26 mouse cellular contexts compared by ENCODE assay signal in genomic region chr13:71338700-71339099, GRCm38 (mm10).
A peak's percentile ranks its signal among the peaks of the same experiment; 100 is the strongest.
DNase-seq lines count a peak whose midpoint lies in the region; ATAC-seq and TF ChIP-seq lines count a peak whose summit lies in the region.
"Had no signal": no experiment of that assay in that cellular context is flagged by ENCODE, and none has a peak within 500 bp of the region (broad histone marks: within the 10 kb centered on the region; RNA-seq: fewer than 3 reads in every experiment).

No protein-coding gene starts in this region.

- H3K4me2 ChIP-seq in forebrain, embryonic 11.5 days (ENCODE audit: low read depth, low read length, severe bottlenecking), result no peak overlapping the region
- no peak overlapping the region for H3K4me2 ChIP-seq in forebrain, postnatal 0 days (ENCODE audit: low read depth)
- H3K4me2 ChIP-seq in neural tube, embryonic 13.5 days, result no peak overlapping the region
- H3K4me2 ChIP-seq: limb, embryonic 15.5 days; liver, embryonic 13.5 days; stomach, embryonic 15.5 days had no signal

- ATAC-seq in forebrain, embryonic 11.5 days (replicated peaks; ENCODE audit: low FRiP score), result peak; percentile 70
- no peak; the same call in 1 of the 2 replicates for ATAC-seq in forebrain, postnatal 0 days
- peak; percentile 53 for ATAC-seq in neural tube, embryonic 13.5 days (ENCODE audit: low read depth)
- ATAC-seq: intestine, postnatal 0 days had no signal

- H3K4me3 ChIP-seq in forebrain, embryonic 11.5 days (ENCODE audit: low read depth, low read length), result no peak overlapping the region
- no peak overlapping the region for H3K4me3 ChIP-seq in forebrain, postnatal 0 days (ENCODE audit: low read depth, low read length)
- no peak overlapping the region for H3K4me3 ChIP-seq in kidney, adult 2 months (ENCODE audit: insufficient read depth, low read depth, low read length)
- no peak overlapping the region for H3K4me3 ChIP-seq in neural tube, embryonic 13.5 days
- H3K4me3 ChIP-seq: hindbrain, embryonic 10.5 days; limb, embryonic 10.5 days; limb, embryonic 15.5 days; liver, embryonic 13.5 days; stomach, embryonic 15.5 days had no signal

- TF ChIP-seq POLR2A in kidney, adult 2 months (IDR thresholded peaks at IDR 0.05; ENCODE audit: low read depth, low read length), result no peak

- no peak overlapping the region for H3K9ac ChIP-seq in forebrain, embryonic 11.5 days (ENCODE audit: low read length)
- no peak overlapping the region for H3K9ac ChIP-seq in forebrain, postnatal 0 days
- H3K9ac ChIP-seq in neural tube, embryonic 13.5 days, result no peak overlapping the region
- H3K9ac ChIP-seq: limb, embryonic 15.5 days; liver, embryonic 13.5 days; stomach, embryonic 15.5 days had no signal

- no peaks in the 10 kb centered on the region for H3K9me3 ChIP-seq in forebrain, embryonic 11.5 days (ENCODE audit: control insufficient read depth, low read length)
- no peaks in the 10 kb centered on the region for H3K9me3 ChIP-seq in forebrain, postnatal 0 days (ENCODE audit: low read length)
- H3K9me3 ChIP-seq in neural tube, embryonic 13.5 days, result no peaks in the 10 kb centered on the region
- H3K9me3 ChIP-seq: hindbrain, embryonic 10.5 days; limb, embryonic 10.5 days; limb, embryonic 15.5 days; liver, embryonic 13.5 days; stomach, embryonic 15.5 days had no signal

- H3K27me3 ChIP-seq in forebrain, embryonic 11.5 days (ENCODE audit: control insufficient read depth, insufficient read depth, low read length), result no peaks in the 10 kb centered on the region
- no peaks in the 10 kb centered on the region for H3K27me3 ChIP-seq in forebrain, postnatal 0 days (ENCODE audit: insufficient read depth, low read length)
- no peaks in the 10 kb centered on the region for H3K27me3 ChIP-seq in kidney, adult 2 months (replicated peaks; ENCODE audit: control insufficient read depth, insufficient read depth, low read length)
- no peaks in the 10 kb centered on the region for H3K27me3 ChIP-seq in neural tube, embryonic 13.5 days
- H3K27me3 ChIP-seq: CH12.LX; limb, embryonic 15.5 days; liver, embryonic 13.5 days; stomach, embryonic 15.5 days had no signal

- 35% methylated on average over 6 of the region's 6 CpGs for whole genome bisulfite sequencing in forebrain, embryonic 11.5 days
- WGBS in forebrain, postnatal 0 days, result 11% methylated on average over 6 of the region's 6 CpGs
- WGBS in kidney, adult 2 months, result 44% methylated on average over 6 of the region's 6 CpGs
- WGBS in neural tube, embryonic 13.5 days, result 42% methylated on average over 6 of the region's 6 CpGs

- no peak for DNase-seq in forebrain, embryonic 11.5 days (ENCODE audit: low spot score)
- no peak for DNase-seq in forebrain, postnatal 0 days
- DNase-seq in kidney, adult 2 months, result peak; percentile 27
- DNase-seq in kidney, adult 11 months, result no peak
- DNase-seq in neural tube, embryonic 10.5 days (ENCODE audit: extremely low spot score, low spot score), result no peak
- no peak for DNase-seq in cerebellum, adult 8-10 months
- DNase-seq: adrenal gland, adult 8-10 months; cerebellum, adult 9-10 months; cerebellum, postnatal 36 days; heart, postnatal 14 days; kidney, postnatal 4 days; layer of hippocampus, postnatal 36 days; liver, embryonic 13.5 days; lung, adult 2 months; lung, postnatal 10 days; right cerebral cortex, postnatal 25 days; thymus, postnatal 14 days had no signal

- no peaks in the 10 kb centered on the region; the same call in 1 of the 2 replicates for H3K4me1 ChIP-seq in forebrain, embryonic 11.5 days (replicated peaks; ENCODE audit: control insufficient read depth, insufficient read depth, low read length)
- H3K4me1 ChIP-seq in forebrain, postnatal 0 days (ENCODE audit: insufficient read depth), result no peaks in the 10 kb centered on the region
- H3K4me1 ChIP-seq in kidney, adult 2 months (ENCODE audit: control insufficient read depth, insufficient read depth, low read length), result no peaks in the 10 kb centered on the region
- no peaks in the 10 kb centered on the region for H3K4me1 ChIP-seq in neural tube, embryonic 13.5 days (replicated peaks)
- H3K4me1 ChIP-seq: hindbrain, embryonic 10.5 days; limb, embryonic 10.5 days; limb, embryonic 15.5 days; liver, embryonic 13.5 days; stomach, embryonic 15.5 days had no signal

- H3K36me3 ChIP-seq in forebrain, embryonic 11.5 days (ENCODE audit: control insufficient read depth, insufficient read depth, low read length), result no peaks in the 10 kb centered on the region
- no peaks in the 10 kb centered on the region for H3K36me3 ChIP-seq in forebrain, postnatal 0 days (ENCODE audit: insufficient read depth)
- no peaks in the 10 kb centered on the region for H3K36me3 ChIP-seq in kidney, adult 2 months (ENCODE audit: control insufficient read depth, insufficient read depth, low read length)
- no peaks in the 10 kb centered on the region for H3K36me3 ChIP-seq in neural tube, embryonic 13.5 days
- H3K36me3 ChIP-seq: hindbrain, embryonic 10.5 days; limb, embryonic 10.5 days; limb, embryonic 15.5 days; liver, embryonic 13.5 days; stomach, embryonic 15.5 days had no signal

- H3K27ac ChIP-seq in forebrain, embryonic 11.5 days (ENCODE audit: low read depth, low read length), result no peak overlapping the region
- no peak overlapping the region for H3K27ac ChIP-seq in forebrain, postnatal 0 days (ENCODE audit: low read depth, low read length)
- H3K27ac ChIP-seq in kidney, adult 2 months (ENCODE audit: insufficient read depth, low read depth, low read length), result no peak overlapping the region
- H3K27ac ChIP-seq in neural tube, embryonic 13.5 days (replicated peaks), result no peak overlapping the region
- H3K27ac ChIP-seq: hindbrain, embryonic 10.5 days; kidney, postnatal 0 days; limb, embryonic 10.5 days; limb, embryonic 15.5 days; liver, embryonic 13.5 days; macrophage; stomach, embryonic 15.5 days had no signal

- TF ChIP-seq CTCF in forebrain, postnatal 0 days (IDR thresholded peaks at IDR 0.05; ENCODE audit: low read depth), result no peak
- TF ChIP-seq CTCF in kidney, adult 2 months (conservative IDR thresholded peaks at IDR 0.05; ENCODE audit: insufficient read depth, insufficient read length, low read depth, low read length), result no peak
